Mouse (Mus musculus) frontal cortex, postnatal 10 days (tissue): ENCODE measurements at regions not wholly inside any gene's neighbourhood (a gene's known extent, or its start where the extent isn't known, plus 50 kb on each side); places are given as distances from the start of the nearest gene placed in this dataset.
"Not testable (repeated sequence)": the region's sequence is repeated elsewhere in the genome, so short reads cannot be mapped to it uniquely, and the experiment has no call there.

Experiments
- DNase-seq, 2 experiments: peaks; one replicate each; pipeline ENCODE4 v3.0.0; 2022; ENCODE audit warnings: low spot score in 2 of 2, mixed read lengths in 1 of 2

DNA sequence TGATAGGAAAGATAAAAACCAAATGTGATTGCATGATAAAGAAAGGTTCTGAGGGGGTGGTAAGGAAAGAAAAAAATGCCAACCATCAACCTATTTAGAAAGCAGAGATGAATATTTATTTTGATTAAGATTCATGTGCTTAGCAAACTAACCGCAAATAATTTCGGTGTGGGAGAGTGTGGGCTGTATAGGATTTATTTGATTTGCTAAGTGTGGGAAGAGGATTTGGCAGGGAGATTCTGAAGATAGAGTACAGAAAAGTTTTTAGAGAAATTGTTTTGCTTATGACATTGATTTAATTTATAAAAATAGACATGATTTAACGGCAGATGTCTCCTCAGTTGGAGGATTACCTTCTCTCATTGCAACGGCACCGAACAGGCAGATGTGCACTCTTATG lies 250.3 kb downstream of the Pros1 start:
- no peak for DNase-seq

DNA sequence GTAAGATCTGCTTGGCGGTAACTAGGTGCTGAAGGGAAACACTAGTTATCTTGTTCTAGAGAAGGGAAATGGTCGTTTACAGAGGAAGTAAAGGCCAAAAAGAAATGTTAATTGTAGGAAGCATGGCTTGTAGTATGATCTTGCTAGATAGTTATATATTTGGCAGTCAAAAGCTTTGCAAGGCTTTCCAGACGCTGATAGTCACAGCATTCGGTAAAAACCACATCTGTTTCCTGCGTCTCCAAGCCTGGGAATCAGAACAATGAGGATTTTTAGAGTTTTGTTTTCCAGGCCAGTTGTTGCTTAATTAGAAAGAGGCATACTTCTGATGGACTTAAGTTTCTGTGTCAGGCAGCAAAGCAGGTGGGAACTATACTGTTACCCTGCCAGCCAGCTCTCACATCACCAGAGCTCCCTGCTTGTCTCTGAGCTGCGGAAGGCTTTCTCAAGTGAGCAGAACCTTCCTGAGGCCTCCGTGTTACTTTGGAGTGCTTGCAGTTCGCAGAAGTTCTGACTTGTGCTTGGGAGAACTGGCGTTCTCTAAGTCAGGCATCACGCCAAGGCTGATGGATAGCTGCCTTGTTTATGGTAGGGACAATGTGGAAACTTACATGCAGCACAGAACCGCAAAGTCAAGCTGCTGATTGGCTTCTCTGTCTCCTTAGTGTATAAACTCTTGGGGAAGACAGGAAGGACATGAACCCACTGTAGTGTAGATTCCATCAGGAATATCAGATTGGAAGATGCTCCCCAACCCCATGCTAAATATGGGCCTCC lies 251.0 kb downstream of the Pros1 start:
- no peak for DNase-seq

DNA sequence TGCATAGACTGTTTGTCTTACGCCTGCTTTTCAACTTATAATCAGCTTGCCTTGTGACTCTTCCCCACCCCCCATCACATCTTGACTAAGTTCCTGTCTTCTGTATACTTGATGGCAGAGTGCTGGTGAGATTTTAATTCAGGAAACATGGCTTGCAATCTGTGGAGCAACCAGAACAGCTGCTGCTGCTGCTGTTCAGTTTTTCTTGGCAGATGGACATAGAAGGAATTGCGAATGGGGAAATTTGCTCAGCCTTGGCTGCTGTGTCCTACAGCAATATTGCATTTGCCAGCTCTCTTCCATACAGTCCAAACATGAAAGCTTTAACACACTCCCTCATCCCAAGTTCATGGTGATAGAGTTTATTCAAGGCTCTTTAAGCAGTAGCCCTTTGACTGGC lies 262.3 kb downstream of the Pros1 start:
- DNase-seq, result peak; percentile 21 to 41

- DNase-seq, result no peak
These were observed 264.6 kb downstream of the Pros1 start for GRCm38 (mm10) chr16:63118721-63119120.

DNA sequence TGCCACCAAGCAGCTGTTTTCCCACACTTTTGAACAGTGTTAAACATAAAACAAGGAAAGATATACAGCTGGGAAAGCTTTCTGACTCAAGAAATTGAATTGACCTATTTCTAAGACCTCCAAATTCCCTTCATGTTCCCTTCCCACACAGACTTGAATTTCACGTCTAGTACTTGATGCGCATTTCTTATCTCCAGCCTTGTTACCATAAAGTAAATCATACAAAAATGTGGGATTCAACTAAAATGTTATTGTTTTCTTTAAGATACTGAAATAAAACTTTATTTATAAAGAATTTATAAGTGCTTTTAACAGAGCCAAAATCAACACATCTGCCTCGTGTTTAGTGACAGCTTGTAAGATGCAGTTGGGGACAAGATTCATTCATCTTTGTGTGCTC lies 289.7 kb downstream of the Pros1 start:
- no peak for DNase-seq

DNA sequence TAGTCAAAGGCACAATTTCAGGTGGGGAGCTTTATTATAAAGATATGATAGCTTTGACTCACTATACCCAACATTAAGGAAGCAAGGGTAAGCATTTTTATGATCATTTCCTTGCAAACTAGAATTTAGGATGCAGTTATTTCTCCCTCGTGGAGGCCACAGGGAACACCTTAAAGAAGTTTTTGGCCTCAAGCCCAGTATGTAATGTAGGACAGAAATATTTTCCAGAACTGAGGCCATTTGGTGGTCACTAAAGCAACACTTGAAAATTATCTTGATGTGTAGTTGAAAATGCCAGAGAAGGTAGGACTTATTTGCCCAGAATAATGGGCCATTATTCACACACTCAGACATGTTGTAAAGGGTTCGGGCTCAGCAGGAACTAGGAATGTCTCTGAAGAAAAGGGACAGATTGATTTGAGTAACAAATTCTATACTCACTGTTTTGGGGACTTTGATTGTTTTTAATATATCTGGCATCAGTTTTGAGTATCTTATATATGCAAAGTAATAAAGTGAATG lies 301.3 kb downstream of the Pros1 start:
- DNase-seq, result no peak

- no peak for DNase-seq
These were observed 316.0 kb downstream of the Pros1 start for GRCm38 (mm10) chr16:63170101-63170500.

- peak in 1 of 2 experiments; percentile 10 for DNase-seq
These were observed 325.1 kb downstream of the Pros1 start for GRCm38 (mm10) chr16:63179228-63179627.

- DNase-seq, result no peak
These were observed 337.1 kb downstream of the Pros1 start for GRCm38 (mm10) chr16:63191181-63191580.

- DNase-seq, result no peak
These were observed 337.5 kb downstream of the Pros1 start for GRCm38 (mm10) chr16:63191623-63192022.

DNA sequence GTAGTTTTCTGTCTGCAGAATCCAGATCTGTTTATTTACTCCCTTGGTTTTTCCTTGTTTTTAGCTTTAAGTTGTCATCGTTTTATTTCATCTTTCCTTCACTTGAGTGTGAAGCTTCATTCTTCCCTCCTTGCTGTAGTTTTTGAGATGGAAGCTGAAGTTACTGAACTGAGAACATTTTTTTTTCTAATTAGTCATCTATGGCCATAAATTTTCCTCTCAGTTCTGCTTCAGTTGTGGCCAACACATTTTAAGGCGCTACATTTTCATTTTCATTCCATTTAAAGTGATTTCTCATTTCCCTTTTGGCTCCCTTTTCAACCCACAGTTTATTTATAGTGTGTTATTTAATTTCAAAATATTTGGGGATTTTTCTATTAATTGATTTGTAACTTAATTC lies 340.5 kb downstream of the Pros1 start:
- DNase-seq, result no peak

DNA sequence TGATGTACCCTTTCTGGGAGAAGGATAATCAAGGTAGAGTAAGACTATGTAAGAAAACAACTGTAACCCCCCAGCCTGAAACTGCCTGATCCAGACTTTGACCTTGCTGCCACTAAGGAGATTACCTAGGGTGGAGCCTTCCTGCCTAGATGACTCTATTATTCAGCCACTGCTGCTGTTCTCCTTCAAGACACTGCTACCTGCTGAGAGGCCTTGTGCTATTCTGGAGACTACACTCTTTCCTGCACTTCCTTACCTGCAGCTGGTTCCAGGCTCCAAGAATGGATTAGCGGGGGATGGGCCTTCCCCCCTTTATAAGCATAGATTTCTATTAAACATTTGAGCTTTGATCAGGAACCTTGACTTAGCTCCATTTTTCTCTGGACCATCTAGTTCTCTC lies 359.4 kb downstream of the Pros1 start:
- DNase-seq, result not testable (repeated sequence)

DNA sequence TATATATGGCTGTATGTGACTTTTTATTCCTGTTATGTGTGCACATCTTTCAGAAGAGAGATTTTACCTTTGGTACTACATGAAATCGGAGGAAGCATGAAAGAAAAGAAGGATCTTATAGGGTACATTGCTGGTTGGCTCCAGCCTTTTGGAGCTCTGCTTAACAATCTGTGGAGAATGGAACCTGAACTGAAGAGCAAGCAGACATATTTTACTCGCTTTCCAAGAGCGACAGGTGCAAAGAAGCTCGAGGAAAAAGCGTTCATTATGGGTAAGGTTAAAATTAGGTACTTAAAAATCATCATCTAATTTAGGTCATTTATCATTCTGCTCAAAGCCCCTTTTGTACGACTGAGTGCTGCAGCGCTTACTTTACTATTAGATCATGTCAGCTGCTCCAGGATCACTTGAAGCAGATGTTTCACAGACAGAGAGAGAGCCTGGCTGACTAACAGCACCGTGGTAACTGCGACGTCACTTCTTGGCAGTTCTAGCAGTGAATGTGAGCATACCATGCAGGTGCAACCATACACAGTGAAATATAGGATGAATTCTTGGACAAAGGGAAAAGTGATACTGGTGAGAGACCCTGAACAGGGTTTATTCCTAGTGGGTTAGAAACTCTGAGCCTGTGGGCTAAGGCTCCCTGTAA lies 366.2 kb downstream of the Pros1 start:
- peak in 1 of 2 experiments; percentile 5 for DNase-seq

- no peak for DNase-seq
These were observed 370.5 kb downstream of the Pros1 start for GRCm38 (mm10) chr16:63224608-63225007.

DNA sequence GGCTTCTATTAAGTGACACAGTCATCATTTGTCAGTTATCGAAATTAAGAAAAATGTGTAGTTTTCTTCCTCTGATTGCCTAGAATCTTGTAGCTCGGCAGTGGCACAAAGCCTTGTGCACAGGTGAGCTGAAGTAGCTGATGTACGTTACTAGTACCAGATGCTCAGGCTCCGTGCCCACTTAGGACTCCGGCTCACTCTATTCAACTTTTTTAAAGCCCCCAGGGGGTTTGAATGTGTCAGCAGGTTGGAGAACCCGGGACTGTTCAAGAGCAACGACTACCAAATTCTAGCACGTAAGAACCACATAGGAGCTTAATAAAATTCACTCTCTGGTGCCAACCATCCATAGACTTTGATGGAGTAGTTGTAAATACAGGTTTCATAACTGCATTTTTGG lies 371.0 kb downstream of the Pros1 start:
- no peak for DNase-seq

- no peak for DNase-seq
These were observed 375.0 kb downstream of the Pros1 start for GRCm38 (mm10) chr16:63229135-63229534.

DNA sequence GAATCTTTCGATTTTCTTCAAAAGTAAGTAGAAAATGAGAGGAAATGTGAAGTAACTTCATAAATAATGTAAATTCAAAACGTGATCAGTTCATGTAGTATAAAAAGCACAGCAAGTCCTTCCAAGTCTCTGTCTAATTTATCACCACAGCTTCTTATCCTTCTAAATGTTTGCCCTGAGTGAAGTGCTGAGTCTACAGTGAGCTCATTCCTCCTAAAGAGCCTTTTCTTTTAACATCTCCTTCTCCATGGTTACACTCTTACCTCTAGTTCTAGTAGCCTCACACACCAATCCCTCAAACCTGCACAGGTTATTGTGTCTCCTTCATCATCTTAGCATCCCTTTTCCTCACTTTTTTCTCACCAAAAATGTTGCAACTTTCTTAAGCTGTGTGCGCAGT lies 375.5 kb downstream of the Pros1 start:
- no peak for DNase-seq

GRCm38 (mm10) chr16:63270173-63270572 lies 416.1 kb downstream of the Pros1 start:
- DNase-seq, result no peak

DNA sequence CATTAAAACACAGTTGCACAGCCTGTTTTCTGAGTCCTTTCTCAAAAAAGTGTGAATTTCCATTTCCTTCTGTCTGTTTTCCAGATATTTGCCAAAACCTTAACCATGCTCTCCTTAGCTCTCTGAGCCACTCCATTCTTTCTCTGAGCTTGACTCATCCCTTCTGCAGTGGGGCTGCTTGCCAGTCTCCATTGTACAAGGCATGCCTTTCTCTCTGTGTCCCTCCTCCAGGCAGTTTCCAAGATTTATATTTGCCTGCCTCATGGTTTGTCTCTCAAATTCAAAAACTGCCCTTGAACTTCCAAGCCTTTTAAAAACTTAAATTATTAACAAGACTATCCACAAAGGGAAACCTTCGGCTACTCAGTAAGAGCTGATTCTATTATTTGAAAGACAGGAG lies 423.4 kb downstream of the Pros1 start:
- DNase-seq, result no peak

GRCm38 (mm10) chr16:63278259-63278697 lies 424.2 kb downstream of the Pros1 start:
- no peak for DNase-seq

DNA sequence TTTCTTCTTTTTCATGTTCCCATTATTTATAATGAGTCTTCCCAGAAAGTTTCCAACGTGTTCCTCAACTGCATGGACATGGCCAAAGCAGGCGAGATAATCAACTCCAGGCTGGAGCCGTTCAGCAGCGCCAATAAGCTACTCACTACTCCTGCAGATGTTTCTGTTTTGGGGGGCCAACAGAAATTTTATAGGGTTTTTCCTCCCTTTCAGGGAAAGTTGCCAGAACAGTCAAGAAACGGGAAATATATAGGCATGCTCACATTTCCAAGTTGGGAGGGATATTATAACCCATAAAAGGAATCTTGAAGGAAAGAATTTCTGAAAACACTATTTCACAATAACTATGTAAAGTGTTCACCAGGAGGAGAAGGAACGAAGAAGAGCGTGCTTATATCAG lies 433.5 kb downstream of the Pros1 start:
- DNase-seq, result no peak

- DNase-seq, result no peak
These were observed 457.6 kb downstream of the Pros1 start for GRCm38 (mm10) chr16:63311676-63312075.

- DNase-seq, result no peak
These were observed 459.4 kb downstream of the Pros1 start for GRCm38 (mm10) chr16:63313544-63313943.
